Mouse (Mus musculus) monocyte, adult 5-6 weeks (primary cell): ENCODE results near the gene Map3k9. TPM values are rescaled to one million over a fixed set of nuclear protein-coding genes. Genes with fewer than 3 reads are reported as not detected.

ENCODE experiments used
- ATAC-seq: fragments of 153-309, 156-312 bp; replicated peaks from 2 replicates; pipeline ENCODE4 v1.8.0; 2017; ENCODE audit warnings: mild to moderate bottlenecking; ENCODE audit not compliant: low TSS enrichment, insufficient number of reproducible peaks, severe bottlenecking, poor library complexity, low FRiP score
- total RNA-seq: library from RNA; stranded (forward); fragments of 200-1000, 200-491, 200-594 nt; gene quantifications from 3 replicates; pipeline ENCODE4 v1.2.3, GENCODE M21; 2017

Gene Map3k9
- total RNA-seq, 1 experiment from 2014 or later = 4.4 TPM

DNA sequence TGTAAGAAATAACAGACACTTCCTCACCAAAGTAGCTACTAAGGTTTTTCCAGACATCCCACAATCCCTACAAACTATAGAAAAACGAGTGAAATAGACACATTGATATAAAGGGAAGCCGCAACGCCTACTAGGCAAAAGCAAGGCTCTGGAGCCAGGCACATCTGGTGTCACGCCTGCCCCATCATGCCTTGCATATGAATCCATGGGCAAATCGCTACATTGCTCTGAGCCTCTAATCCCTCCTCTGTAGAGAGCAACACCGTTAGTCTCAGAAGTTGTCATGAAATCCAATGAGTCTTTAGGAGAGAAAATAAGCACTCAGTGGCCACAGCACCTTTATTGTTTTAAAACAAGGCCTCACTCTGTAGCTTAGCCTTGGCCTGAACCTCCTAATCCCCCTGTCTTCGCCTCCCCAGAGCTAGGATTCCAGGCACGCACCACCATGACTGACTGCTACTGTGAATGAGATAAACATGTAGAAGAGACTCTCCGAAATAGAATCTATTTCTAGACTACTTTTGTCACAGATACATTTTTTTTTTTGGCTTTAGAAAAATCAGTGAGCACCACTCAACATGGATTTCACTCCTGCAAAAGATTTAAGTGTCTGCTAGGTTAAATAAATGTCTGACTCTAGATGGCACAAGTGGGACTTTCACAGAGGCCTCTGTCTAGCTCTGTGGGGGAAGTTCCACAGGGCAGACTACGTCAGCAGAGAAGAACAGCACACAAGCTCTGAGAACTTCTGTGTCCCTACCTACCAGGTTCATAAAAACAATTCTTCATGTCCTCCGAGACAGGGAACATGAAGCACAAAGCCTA is 45.5 kb downstream of the Map3k9 start:
- 0 out of 2 replicates have a peak, but pooled peaks have one; percentile 36 for ATAC-seq

DNA sequence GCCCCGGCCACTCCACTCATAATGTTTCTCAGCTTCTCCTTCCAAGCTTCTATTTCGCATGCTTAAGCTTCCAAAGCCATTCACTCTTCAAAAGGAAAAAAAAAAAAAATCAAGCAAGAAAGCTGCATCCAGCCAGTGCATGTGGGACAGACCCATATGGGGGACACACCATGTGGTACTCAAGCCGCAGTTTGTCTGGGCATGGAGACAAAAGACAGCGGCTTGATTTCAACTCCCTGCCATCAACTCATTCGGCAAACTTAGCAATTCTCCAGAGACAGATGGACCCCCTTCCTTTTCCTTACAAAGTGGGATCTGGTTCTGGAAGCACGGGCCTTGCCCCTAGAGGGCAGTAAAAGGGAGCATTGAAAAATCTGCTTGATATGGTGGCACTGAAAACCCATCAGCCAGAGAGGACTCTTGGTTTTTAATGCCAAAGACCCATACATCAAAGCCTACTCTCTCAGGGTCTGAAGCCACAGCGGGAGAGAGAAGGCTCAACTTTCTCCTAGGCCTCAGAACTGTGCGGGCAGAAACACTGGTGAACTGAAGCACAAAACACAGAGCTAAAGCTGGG is 54.6 kb downstream of the Map3k9 start:
- ATAC-seq = no peak

DNA sequence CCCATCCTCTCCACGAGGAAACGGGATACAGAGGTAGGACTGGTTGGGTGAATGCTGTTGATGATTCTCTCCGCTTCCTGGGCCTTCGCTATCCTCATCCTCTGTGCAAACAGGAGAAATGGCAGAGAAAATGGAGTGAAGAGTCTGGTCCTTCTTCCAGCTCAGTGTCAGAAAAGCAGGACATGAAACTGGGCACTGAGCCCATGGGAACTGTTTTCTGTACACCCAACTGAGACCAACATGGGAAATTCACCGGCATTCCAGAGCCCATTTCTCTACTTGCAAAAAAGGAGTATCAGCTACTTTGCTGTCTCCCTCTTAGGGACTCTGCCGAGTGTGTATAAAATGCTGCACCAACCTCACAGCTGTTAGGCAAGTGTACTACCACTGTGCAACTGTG is 56.2 kb downstream of the Map3k9 start:
- ATAC-seq = no peak

DNA sequence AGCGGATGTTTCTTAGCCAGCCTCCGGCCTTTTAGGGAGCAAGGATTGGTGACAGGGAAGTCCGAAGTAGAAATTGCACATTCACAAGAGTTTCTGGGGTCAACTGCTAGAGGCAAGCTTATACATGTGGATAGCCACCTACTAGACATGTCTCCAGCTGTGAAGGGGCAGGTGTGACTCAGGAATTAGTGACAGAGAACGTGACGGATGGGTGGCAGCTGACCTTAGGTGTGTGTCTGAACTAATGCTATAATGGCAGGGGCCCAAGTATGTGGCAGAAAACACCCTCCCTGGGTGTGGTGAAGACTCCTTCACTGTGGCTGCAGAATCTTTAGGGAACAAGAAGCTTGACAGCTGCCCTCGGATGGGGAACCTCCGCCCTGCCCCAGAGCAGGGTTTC is 57.6 kb downstream of the Map3k9 start:
- peak; percentile 55 for ATAC-seq

DNA sequence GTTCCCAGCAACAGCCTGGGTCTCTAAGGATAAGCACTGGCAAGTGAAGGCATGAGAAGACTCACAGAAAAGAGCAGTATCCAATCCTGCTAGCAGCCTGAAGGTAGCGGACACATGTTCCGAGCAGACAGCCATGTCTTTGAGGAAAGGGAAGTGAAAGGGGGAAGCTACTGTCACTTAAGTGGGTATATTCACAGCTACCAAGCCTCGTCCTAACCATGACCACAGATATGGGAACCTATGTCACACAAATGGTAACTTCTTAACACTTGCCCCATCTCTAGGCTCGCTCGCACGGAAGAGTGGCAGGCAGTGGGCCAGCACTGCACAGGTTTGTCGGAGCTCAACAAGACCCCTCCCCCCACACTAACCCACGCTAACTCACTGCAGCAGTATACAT is 61.3 kb downstream of the Map3k9 start:
- ATAC-seq = peak; percentile 81

DNA sequence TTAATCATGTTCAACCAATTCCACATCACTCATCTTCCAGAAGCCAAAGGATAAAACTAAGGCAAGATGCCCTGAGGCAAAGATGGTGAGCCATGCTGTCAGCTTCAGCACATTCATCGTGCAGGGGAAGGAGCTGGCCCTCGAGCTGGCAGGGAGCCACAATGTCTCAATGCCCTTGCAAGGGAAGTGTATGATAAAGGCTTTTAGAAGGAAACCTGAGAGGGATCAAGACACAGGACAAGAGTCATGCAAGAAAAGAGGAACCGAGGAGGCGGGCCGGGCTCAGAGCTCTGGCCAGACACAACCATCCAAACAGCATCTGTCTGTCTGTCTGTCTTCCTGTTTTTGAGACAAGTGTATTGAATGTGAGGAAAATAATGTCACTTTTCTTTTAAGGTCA is 61.8 kb downstream of the Map3k9 start:
- ATAC-seq = peak; percentile 76

DNA sequence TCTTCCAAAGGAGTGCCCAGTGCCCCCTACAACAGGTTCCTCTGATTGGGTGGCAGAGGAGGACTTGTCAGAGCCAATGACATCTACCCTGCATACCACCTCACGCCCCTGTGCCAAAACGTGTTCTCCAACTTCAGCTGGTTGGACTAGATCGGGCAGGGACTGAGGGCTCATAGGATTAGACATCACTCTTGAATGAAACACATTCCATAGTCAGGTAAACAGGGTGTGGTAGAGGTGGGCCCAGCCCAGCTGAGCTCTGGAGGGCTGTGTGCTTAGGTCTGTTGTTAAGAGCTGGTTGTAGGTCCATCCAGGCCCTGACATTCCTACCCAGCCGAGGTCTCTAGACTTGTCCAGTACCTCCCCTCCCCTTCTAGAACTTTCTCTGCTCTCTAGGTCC is 68.4 kb downstream of the Map3k9 start:
- no peak for ATAC-seq

DNA sequence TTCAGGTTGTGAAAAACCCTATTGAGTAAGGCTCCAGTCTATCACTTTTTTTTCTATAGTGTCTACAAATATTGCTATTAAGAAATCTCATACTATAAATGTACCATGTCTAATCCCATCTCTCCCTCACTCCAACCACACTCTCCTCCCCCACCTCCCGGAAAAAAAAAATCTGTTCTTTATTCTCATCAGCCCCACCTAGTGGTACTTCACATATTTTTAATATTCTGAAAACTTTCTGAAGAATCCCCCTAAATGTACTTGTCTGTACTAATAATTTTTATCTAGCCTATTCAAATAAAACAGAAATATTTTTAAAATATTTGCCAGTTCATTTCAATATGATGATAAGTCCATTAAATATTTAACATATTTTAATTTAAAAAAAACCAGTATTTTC is 78.1 kb downstream of the Map3k9 start:
- no peak for ATAC-seq

DNA sequence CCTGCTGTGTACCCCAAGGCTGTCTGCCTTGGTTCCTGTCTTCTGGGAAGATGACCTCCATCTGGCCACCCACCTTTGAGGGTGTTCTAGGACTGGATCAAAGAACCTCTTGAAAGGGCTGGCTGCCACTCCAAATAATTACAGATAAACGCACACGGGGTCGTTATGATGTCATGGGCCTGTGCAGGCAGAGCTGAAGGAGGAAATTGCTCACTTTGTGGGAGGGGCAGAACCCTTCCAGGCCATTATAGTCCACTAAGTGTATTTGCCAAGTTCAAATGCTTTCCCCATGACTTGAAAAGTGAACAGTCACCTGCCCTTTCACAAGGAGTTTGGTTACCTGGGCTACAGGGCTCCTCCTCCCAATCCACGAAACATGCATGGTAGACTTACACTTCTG is 83.0 kb downstream of the Map3k9 start:
- no peak for ATAC-seq

DNA sequence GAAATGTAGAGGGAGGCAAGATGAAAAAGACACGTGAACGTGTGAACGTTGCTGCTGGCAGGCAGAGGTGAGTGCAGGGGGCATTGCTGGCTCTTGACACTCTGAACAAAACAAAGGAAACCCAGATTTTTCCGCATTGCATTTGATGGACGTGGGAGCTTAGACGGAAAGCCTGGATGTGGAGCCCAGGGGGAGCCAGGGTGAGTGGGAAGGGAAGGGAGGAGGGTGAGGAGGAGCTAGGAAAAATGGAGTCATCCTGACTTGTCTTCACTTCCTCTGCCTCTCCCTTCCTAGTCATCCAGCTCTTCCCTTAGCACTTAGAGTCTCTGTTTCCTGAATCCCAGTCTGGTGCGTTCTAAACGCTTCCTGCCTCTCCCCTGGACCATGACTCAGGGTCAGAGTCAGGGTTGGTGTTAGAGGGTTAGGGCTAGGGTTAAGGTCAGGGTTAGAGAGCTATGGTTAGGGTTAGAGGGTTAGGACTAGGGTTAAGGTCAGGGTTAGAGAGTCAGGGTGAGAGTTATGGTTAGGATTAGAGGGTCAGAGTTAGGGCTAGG is 89.7 kb downstream of the Map3k9 start:
- ATAC-seq = no peak

DNA sequence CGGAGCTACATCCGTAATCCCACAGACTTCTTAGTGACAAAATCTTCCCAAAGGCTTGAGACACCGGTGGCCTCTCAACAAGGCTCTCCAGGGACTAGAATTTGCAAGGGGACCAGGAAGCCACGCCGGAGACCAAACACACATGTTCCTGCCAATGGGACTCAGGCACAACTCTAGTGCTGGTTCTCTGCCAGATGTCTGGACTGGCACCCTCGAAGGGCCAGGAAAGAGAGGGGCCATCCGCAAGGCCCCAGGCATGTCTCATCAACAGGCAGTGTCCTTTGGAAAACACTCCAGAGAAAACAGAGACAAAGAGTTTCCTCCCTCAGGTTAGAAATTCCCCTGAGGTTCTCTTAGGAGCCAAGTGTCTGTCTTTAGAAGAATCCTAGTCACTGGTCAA is 90.2 kb downstream of the Map3k9 start:
- no peak for ATAC-seq

DNA sequence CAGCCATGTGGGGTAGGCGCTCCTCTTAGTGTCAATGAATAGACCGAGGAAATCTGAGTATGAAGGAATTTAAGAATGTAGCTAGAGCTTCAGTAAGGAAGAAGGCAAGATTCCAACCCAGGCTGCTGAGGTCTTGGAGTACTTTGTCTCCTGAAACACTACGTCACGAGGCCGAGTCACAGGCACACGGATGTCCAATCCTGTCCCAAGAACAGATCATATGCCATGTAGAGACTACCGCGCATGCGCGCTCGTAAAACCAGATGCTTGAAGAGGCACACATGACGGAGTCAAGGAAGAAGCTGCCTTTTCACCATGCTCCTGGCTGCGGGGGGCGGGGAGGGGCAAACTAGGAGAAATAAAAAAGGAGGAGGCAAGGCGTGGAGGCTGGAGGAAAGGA is 90.9 kb downstream of the Map3k9 start:
- ATAC-seq = no peak

DNA sequence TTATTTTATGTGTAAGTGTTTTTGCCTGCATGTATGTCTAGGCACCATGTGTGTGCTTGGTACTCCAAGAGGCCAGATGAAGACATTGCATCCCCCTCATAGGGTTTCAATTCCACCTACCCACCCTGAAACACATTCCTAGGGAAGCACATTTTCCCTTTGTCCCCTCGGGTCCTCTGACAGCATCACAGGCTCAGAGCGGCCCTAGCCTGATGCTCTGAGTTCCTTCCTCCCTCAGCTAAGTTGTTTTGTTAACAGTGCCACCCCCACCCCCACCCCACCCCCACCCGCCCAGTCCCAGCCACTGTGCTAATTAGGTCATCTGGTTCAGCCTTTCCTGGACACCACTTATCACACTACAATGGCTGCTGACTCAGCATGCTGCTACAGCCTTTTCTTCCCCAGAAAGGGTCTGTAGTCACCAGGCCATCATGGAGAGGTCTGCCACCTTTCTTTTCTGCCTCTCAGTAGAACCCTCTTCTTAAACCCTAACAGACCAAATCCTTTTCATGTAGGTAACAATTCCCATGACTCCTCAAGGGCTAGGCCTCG is 91.4 kb downstream of the Map3k9 start:
- ATAC-seq = no peak

DNA sequence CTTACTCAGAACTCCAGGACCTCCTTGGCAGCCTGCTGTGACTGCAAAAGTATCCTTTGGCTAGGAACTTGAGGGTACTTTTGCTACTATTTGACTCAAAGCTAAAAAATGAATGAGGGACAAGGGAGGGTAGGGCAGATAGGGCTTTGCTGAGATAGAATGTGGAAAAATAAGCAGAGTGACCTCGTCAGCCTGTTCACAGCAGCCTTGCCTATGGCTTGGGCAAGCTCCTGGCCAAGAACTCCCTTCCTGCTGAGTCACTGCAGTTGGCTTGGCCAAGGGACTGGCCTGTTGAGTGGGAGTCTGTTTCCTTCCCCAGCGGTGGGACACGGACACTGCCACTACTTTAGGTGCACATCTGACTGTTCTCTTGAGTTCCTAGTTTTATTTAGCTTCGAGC is 92.4 kb downstream of the Map3k9 start:
- ATAC-seq = no peak

DNA sequence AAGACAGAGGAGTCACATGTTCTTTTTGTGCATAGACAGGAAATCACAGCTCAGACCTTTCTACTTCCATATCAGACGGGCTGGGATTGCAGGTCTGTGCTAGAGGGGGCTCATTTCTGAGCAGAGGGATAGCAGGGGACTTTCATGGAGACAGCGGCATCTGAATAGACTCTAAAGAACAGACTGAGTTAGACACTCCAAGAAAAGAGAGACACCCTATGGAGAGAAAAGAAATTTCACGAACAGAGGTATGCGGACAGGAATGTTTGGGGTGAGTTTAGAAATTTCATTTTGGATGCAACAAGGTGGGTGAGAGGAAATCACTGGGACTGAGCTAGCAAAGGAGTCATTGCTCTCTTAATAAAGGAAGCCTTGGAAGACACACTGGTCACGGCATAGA is 93.1 kb downstream of the Map3k9 start:
- no peak for ATAC-seq

DNA sequence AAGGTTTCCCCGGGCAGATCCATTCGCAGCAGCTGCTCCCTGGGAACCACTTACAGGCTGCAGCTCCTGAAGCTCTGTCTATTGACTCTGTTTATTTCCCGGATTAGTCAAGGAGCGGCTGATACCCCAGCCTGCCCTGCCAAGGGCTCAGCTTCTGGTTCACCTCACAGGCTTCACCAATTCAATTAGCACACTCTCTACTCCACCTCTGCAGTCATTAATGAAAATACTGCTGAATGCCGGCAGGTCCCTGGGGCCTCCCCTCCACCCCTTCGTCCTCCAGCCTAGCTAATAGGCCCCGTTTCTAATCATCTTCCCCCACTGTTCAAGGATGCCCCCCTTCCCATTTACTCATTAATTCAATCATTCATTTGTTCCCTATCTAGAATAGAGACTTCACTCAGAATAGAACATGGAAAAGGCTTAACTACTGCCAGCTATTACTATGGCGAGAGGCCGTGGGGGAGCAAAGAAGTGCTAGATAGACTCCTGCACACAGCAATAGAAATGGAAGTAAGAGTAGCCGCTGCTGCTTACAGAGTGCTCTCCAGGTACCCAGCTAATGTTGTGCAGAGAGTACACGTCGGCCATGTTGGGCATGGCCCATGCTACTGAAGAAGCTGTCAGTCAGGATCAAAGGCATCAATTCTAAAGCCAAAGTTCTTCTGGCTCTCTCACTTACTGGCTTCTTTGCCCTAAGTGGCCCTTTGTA is 94.4 kb downstream of the Map3k9 start:
- no peak for ATAC-seq

DNA sequence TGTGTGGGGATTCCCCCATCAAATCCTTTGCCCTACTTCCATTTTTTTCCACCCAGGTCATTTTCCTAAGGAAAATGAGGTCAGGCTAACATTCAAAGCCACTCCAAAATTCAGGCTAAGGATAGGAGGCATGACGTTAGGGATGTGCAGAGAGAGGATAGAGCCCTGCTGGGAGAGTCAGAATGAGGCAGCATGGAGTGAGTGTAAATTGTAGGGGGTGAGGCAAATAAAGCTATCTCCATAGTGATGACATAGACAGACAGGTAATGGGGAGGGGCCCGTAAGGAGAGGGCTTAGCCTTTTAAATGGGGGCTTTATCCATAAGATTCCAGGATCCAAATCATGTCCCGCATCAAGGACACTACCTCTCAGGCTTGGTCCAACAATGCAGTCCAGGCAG is 95.0 kb downstream of the Map3k9 start:
- ATAC-seq = no peak

DNA sequence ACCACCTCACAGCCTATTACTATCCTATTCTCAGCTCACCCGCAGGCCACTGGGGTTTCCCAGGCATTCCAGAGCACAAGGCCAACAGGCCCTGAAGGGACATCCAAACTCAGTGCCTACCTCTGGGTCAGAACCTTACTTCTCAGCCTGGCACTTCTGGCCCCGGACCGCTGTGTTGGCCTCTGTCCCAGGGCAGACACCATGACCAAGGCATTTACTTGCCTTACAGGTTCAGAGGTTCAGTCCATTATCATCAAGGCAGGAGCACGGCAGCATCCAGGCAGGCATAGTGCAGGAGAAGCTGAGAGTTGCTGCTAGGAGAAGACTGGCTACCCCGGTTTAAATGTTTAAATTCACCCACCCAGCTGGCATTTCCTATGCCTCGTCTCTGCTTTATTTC is 96.9 kb downstream of the Map3k9 start:
- ATAC-seq = no peak

DNA sequence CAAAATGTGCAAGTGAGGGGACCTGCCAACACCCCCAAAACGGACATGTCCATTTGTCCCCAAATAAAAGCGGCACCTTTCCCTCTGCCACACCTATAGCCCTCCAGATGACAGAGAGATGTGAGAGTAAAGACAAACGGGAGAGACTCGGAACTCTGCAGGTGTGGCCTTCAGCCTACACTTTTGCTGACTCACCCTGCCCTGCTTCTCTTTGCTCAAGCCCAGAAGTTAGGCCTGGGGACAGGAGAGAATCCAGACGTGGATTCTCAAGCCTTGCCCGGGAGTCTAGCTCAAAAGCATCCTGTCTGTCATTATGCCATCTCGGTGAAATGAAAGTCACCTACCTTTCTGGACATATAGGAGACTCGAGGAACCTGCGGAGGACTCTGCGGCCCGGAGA is 97.6 kb downstream of the Map3k9 start:
- no peak for ATAC-seq
